Mouse (Mus musculus) C2C12 (cell line): Measurements from ENCODE around the gene Gprin1.

Experiments
- CTCF ChIP-seq: IDR thresholded peaks from one replicate; pipeline ENCODE4 v1.5.1; 2011; ENCODE audit not compliant: control insufficient read depth, insufficient read depth, insufficient read length
- USF1 ChIP-seq: IDR thresholded peaks from one replicate; pipeline ENCODE4 v1.6.1; 2011; ENCODE audit warnings: low read depth, mild to moderate bottlenecking, control low read depth, moderate library complexity

- TF ChIP-seq CTCF = no peak
- no peak for TF ChIP-seq USF1
These were observed 23.5 kb downstream of the Gprin1 start for GRCm38 (mm10) chr13:54726131-54726530.
